Mouse (Mus musculus): Measurements from ENCODE around the gene Slc38a1. TPM values are rescaled to one million over a fixed set of nuclear protein-coding genes. Genes with fewer than 3 reads are reported as not detected.

Slc38a1 gene
- polyA plus RNA-seq, 1 experiment from 2014 or later: 151 TPM

- Histone ChIP-seq H3K36me3 (no peaks in the 10 kb centered on the region), H3K9me3 (no peaks in the 10 kb centered on the region), H3K4me2 (replicated peaks) (no peak overlapping the region), H3K4me3 (no peak overlapping the region), H3K27ac (no peak overlapping the region), H3K9ac (no peak overlapping the region), H3K4me1 (no peaks in the 10 kb centered on the region), H3K27me3 (replicated peaks) (no peaks in the 10 kb centered on the region)
- ATAC-seq (ENCODE audit: low FRiP score, low read depth): no peak
- WGBS: 74% methylated on average over 19 of the region's 19 CpGs
Observed at GRCm38 (mm10) chr15:96678871-96679773, 36.4 kb upstream of the Slc38a1 start.

GRCm38 (mm10) chr15:96676518-96676917 lies 33.8 kb upstream of the Slc38a1 start:
- no peaks in the 10 kb centered on the region for H3K27me3 ChIP-seq (replicated peaks)
- no peak overlapping the region for H3K9ac ChIP-seq
- H3K36me3 ChIP-seq: no peaks in the 10 kb centered on the region
- H3K9me3 ChIP-seq: no peaks in the 10 kb centered on the region
- no peak overlapping the region for H3K4me2 ChIP-seq (replicated peaks)
- no peak overlapping the region for H3K27ac ChIP-seq
- H3K4me3 ChIP-seq: no peak overlapping the region
- H3K4me1 ChIP-seq: no peaks in the 10 kb centered on the region
- WGBS: 63% methylated on average over 10 of the region's 10 CpGs
- no peak for ATAC-seq (ENCODE audit: low FRiP score, low read depth)

GRCm38 (mm10) chr15:96675744-96676143 lies 33.0 kb upstream of the Slc38a1 start:
- no peaks in the 10 kb centered on the region for H3K9me3 ChIP-seq
- H3K36me3 ChIP-seq: no peaks in the 10 kb centered on the region
- H3K4me2 ChIP-seq (replicated peaks): no peak overlapping the region
- H3K9ac ChIP-seq: no peak overlapping the region
- ATAC-seq (ENCODE audit: low FRiP score, low read depth): no peak
- WGBS: 87% methylated on average over 15 of the region's 15 CpGs
- no peaks in the 10 kb centered on the region for H3K4me1 ChIP-seq
- no peak overlapping the region for H3K4me3 ChIP-seq
- no peak overlapping the region for H3K27ac ChIP-seq
- H3K27me3 ChIP-seq (replicated peaks): no peaks in the 10 kb centered on the region

GRCm38 (mm10) chr15:96675055-96675454 lies 32.3 kb upstream of the Slc38a1 start:
- no peak overlapping the region for H3K9ac ChIP-seq
- no peak overlapping the region for H3K4me3 ChIP-seq
- no peaks in the 10 kb centered on the region for H3K4me1 ChIP-seq
- H3K36me3 ChIP-seq: no peaks in the 10 kb centered on the region
- H3K27ac ChIP-seq: no peak overlapping the region
- no peak overlapping the region for H3K4me2 ChIP-seq (replicated peaks)
- H3K9me3 ChIP-seq: no peaks in the 10 kb centered on the region
- ATAC-seq (ENCODE audit: low FRiP score, low read depth): no peak
- 83% methylated on average over 11 of the region's 11 CpGs for WGBS
- no peaks in the 10 kb centered on the region for H3K27me3 ChIP-seq (replicated peaks)

GRCm38 (mm10) chr15:96674089-96674488 lies 31.4 kb upstream of the Slc38a1 start:
- Histone ChIP-seq H3K4me3 (no peak overlapping the region), H3K4me1 (no peaks in the 10 kb centered on the region), H3K9ac (no peak overlapping the region), H3K4me2 (replicated peaks) (no peak overlapping the region), H3K9me3 (no peaks in the 10 kb centered on the region), H3K27ac (no peak overlapping the region), H3K36me3 (no peaks in the 10 kb centered on the region), H3K27me3 (replicated peaks) (no peaks in the 10 kb centered on the region)
- WGBS: 80% methylated on average over 1 of the region's 1 CpGs
- ATAC-seq (ENCODE audit: low FRiP score, low read depth): no peak

- 80% methylated on average over 6 of the region's 6 CpGs for WGBS
- Histone ChIP-seq H3K4me2 (replicated peaks) (no peak overlapping the region), H3K27me3 (replicated peaks) (no peaks in the 10 kb centered on the region), H3K4me1 (0 out of 2 replicates have a peak, but pooled peaks cover 7% of the 10 kb centered on the region), H3K36me3 (no peaks in the 10 kb centered on the region), H3K27ac (no peak overlapping the region), H3K9ac (no peak overlapping the region), H3K4me3 (no peak overlapping the region), H3K9me3 (no peaks in the 10 kb centered on the region)
- no peak for ATAC-seq (ENCODE audit: low FRiP score, low read depth)
Observed at GRCm38 (mm10) chr15:96669721-96670120, 27.0 kb upstream of the Slc38a1 start.

- no peaks in the 10 kb centered on the region for H3K27me3 ChIP-seq (replicated peaks)
Observed at GRCm38 (mm10) chr15:96666663-96667062, 23.9 kb upstream of the Slc38a1 start.

GRCm38 (mm10) chr15:96665889-96666288 lies 23.2 kb upstream of the Slc38a1 start:
- H3K4me2 ChIP-seq (replicated peaks): peak overlapping the region; percentile 43; the same call in 1 of the 2 replicates
- ATAC-seq (ENCODE audit: low FRiP score, low read depth): peak; percentile 61; the same call in 1 of the 2 replicates
- H3K4me1 ChIP-seq: 0 out of 2 replicates have a peak, but pooled peaks cover 7% of the 10 kb centered on the region
- H3K27me3 ChIP-seq (replicated peaks): no peaks in the 10 kb centered on the region
- no peak overlapping the region for H3K9ac ChIP-seq
- no peaks in the 10 kb centered on the region for H3K36me3 ChIP-seq
- WGBS: 14% methylated on average over 3 of the region's 3 CpGs
- H3K9me3 ChIP-seq: no peaks in the 10 kb centered on the region
- no peak overlapping the region for H3K4me3 ChIP-seq
- H3K27ac ChIP-seq: no peak overlapping the region

More at GRCm38 (mm10) chr15:96666663-96667062, 23.9 kb upstream of the Slc38a1 start:
- H3K9me3 ChIP-seq: no peaks in the 10 kb centered on the region
- no peaks in the 10 kb centered on the region for H3K36me3 ChIP-seq
- H3K4me2 ChIP-seq (replicated peaks): peak overlapping the region; percentile 43
- ATAC-seq (ENCODE audit: low FRiP score, low read depth): peak; percentile 80
- 6% methylated on average over 7 of the region's 7 CpGs for WGBS
- H3K4me1 ChIP-seq: 0 out of 2 replicates have a peak, but pooled peaks cover 7% of the 10 kb centered on the region
- H3K4me3 ChIP-seq: no peak overlapping the region
- no peak overlapping the region for H3K27ac ChIP-seq
- H3K9ac ChIP-seq: no peak overlapping the region

GRCm38 (mm10) chr15:96660590-96661141 lies 18.0 kb upstream of the Slc38a1 start:
- no peaks in the 10 kb centered on the region for H3K27me3 ChIP-seq (replicated peaks)
- H3K9me3 ChIP-seq: no peaks in the 10 kb centered on the region
- no peak overlapping the region for H3K27ac ChIP-seq
- no peak for ATAC-seq (ENCODE audit: low FRiP score, low read depth)
- no peaks in the 10 kb centered on the region for H3K4me1 ChIP-seq
- H3K4me2 ChIP-seq (replicated peaks): no peak overlapping the region
- no peak overlapping the region for H3K4me3 ChIP-seq
- WGBS: 64% methylated on average over 13 of the region's 13 CpGs
- H3K9ac ChIP-seq: no peak overlapping the region
- no peaks in the 10 kb centered on the region for H3K36me3 ChIP-seq

GRCm38 (mm10) chr15:96658275-96658602 lies 15.5 kb upstream of the Slc38a1 start:
- H3K4me2 ChIP-seq (replicated peaks): no peak overlapping the region
- ATAC-seq (ENCODE audit: low FRiP score, low read depth): no peak
- H3K4me1 ChIP-seq: no peaks in the 10 kb centered on the region
- no peaks in the 10 kb centered on the region for H3K36me3 ChIP-seq
- no peak overlapping the region for H3K27ac ChIP-seq
- 79% methylated on average over 14 of the region's 14 CpGs for WGBS
- no peaks in the 10 kb centered on the region for H3K27me3 ChIP-seq (replicated peaks)
- no peak overlapping the region for H3K9ac ChIP-seq
- H3K4me3 ChIP-seq: no peak overlapping the region
- no peaks in the 10 kb centered on the region for H3K9me3 ChIP-seq

GRCm38 (mm10) chr15:96657576-96658274 lies 15.0 kb upstream of the Slc38a1 start:
- Histone ChIP-seq H3K4me2 (replicated peaks) (no peak overlapping the region), H3K4me3 (no peak overlapping the region), H3K27ac (no peak overlapping the region), H3K36me3 (no peaks in the 10 kb centered on the region), H3K9ac (no peak overlapping the region), H3K27me3 (replicated peaks) (no peaks in the 10 kb centered on the region), H3K4me1 (no peaks in the 10 kb centered on the region), H3K9me3 (no peaks in the 10 kb centered on the region)
- no peak for ATAC-seq (ENCODE audit: low FRiP score, low read depth)
- 68% methylated on average over 17 of the region's 17 CpGs for WGBS

GRCm38 (mm10) chr15:96655514-96655913 lies 12.8 kb upstream of the Slc38a1 start:
- Histone ChIP-seq H3K36me3 (no peaks in the 10 kb centered on the region), H3K27ac (no peak overlapping the region), H3K9ac (no peak overlapping the region), H3K4me3 (no peak overlapping the region), H3K4me2 (replicated peaks) (no peak overlapping the region), H3K27me3 (replicated peaks) (no peaks in the 10 kb centered on the region), H3K4me1 (no peaks in the 10 kb centered on the region), H3K9me3 (no peaks in the 10 kb centered on the region)
- ATAC-seq (ENCODE audit: low FRiP score, low read depth): no peak
- 85% methylated on average over 14 of the region's 14 CpGs for WGBS

All from neural tube, embryonic 12.5 days (tissue).